Mouse (Mus musculus): Measurements from ENCODE around the gene Rnf103. TPM values are rescaled to one million over a fixed set of nuclear protein-coding genes. Genes with fewer than 3 reads are reported as not detected.
A peak's percentile ranks its signal among the peaks of the same experiment; 100 is the strongest.

The Rnf103 gene
- polyA plus RNA-seq, 1 experiment from 2014 or later, result 12.3 TPM

DNA sequence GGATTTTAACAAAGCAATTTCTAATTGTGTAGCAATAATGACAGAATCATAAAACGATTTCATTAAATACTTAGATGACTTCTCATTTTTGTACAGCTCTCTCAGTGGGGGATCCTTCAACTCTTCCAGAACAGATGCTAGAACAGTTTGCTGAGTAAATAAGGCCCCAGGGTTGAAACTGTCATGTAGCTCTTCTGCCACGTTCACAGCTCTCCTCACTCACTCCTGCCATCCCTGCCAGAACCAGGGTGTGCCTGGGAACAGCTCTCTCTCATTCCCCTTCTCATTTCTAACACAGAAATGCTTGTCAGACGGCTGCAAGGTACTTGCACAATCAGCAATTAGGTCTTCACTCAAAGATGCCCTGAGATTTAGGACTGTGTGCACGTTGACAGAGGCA lies 9.3 kb downstream of the Rnf103 start:
- peaks cover 45% of the 10 kb centered on the region for H3K36me3 ChIP-seq
- no peaks in the 10 kb centered on the region for H3K9me3 ChIP-seq
- WGBS, result 73% methylated on average over 4 of the region's 4 CpGs
- H3K27ac ChIP-seq, result no peak overlapping the region
- H3K27me3 ChIP-seq (ENCODE audit: insufficient read depth, poor library complexity, severe bottlenecking), result no peaks in the 10 kb centered on the region
- no peaks in the 10 kb centered on the region for H3K4me1 ChIP-seq (replicated peaks)
- no peak overlapping the region for H3K4me3 ChIP-seq
- DNase-seq (ENCODE audit: low spot score), result no peak

GRCm38 (mm10) chr6:71503670-71504069 lies 10.0 kb downstream of the Rnf103 start:
- Histone ChIP-seq H3K9me3 (no peaks in the 10 kb centered on the region), H3K4me3 (no peak overlapping the region), H3K4me1 (replicated peaks) (no peaks in the 10 kb centered on the region), H3K27me3 (ENCODE audit: insufficient read depth, poor library complexity, severe bottlenecking) (no peaks in the 10 kb centered on the region), H3K27ac (no peak overlapping the region), H3K36me3 (peaks cover 45% of the 10 kb centered on the region)
- no peak for DNase-seq (ENCODE audit: low spot score)

- no peak for DNase-seq (ENCODE audit: low spot score)
- Histone ChIP-seq H3K4me1 (replicated peaks) (no peaks in the 10 kb centered on the region), H3K9me3 (no peaks in the 10 kb centered on the region), H3K27me3 (ENCODE audit: insufficient read depth, poor library complexity, severe bottlenecking) (no peaks in the 10 kb centered on the region), H3K27ac (no peak overlapping the region), H3K4me3 (no peak overlapping the region), H3K36me3 (peaks cover 47% of the 10 kb centered on the region)
- WGBS, result 90% methylated on average over 4 of the region's 4 CpGs
Measured at GRCm38 (mm10) chr6:71504091-71504490, 10.4 kb downstream of the Rnf103 start.

- no peak overlapping the region for H3K27ac ChIP-seq
- H3K36me3 ChIP-seq, result peaks cover 48% of the 10 kb centered on the region
- WGBS, result 89% methylated on average over 2 of the region's 2 CpGs
Measured at GRCm38 (mm10) chr6:71505671-71506070, 12.0 kb downstream of the Rnf103 start.

GRCm38 (mm10) chr6:71519476-71519875 lies 25.8 kb downstream of the Rnf103 start:
- DNase-seq (ENCODE audit: low spot score), result no peak
- Histone ChIP-seq H3K27me3 (ENCODE audit: insufficient read depth, poor library complexity, severe bottlenecking) (no peaks in the 10 kb centered on the region), H3K9me3 (no peaks in the 10 kb centered on the region), H3K4me1 (replicated peaks) (no peaks in the 10 kb centered on the region), H3K36me3 (no peaks in the 10 kb centered on the region), H3K27ac (no peak overlapping the region), H3K4me3 (no peak overlapping the region)
- 90% methylated on average over 4 of the region's 4 CpGs for WGBS

More at GRCm38 (mm10) chr6:71505671-71506070, 12.0 kb downstream of the Rnf103 start:
- H3K27me3 ChIP-seq (ENCODE audit: insufficient read depth, poor library complexity, severe bottlenecking), result no peaks in the 10 kb centered on the region
- H3K4me3 ChIP-seq, result no peak overlapping the region
- no peak for DNase-seq (ENCODE audit: low spot score)
- no peaks in the 10 kb centered on the region for H3K4me1 ChIP-seq (replicated peaks)
- no peaks in the 10 kb centered on the region for H3K9me3 ChIP-seq

DNA sequence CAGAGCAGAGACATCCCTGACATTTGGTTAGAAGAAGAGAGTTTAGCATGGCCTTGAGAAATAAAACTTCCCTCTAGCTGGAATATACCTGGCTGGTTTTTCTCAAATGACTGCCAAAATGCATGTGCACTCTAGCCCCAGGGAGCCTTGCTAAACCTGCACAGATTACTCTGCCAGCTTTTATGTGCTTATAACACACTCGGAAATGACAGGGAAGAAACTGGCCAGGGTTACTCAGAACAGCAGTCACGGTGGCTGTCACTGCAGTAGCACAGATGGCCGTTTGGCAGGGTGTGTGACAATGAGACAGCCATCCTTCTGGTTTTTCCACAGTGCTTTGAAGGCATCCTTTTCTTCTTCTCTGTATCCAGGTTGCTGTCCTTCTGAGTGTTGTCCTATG lies 31.9 kb downstream of the Rnf103 start:
- 65% methylated on average over 3 of the region's 3 CpGs for WGBS
- Histone ChIP-seq H3K27ac (no peak overlapping the region), H3K9me3 (no peaks in the 10 kb centered on the region), H3K36me3 (no peaks in the 10 kb centered on the region), H3K4me1 (replicated peaks) (no peaks in the 10 kb centered on the region), H3K27me3 (ENCODE audit: insufficient read depth, poor library complexity, severe bottlenecking) (no peaks in the 10 kb centered on the region), H3K4me3 (no peak overlapping the region)
- no peak for DNase-seq (ENCODE audit: low spot score)

GRCm38 (mm10) chr6:71527056-71527455 lies 33.4 kb downstream of the Rnf103 start:
- 88% methylated on average over 10 of the region's 10 CpGs for WGBS
- no peaks in the 10 kb centered on the region for H3K9me3 ChIP-seq
- no peaks in the 10 kb centered on the region for H3K4me1 ChIP-seq (replicated peaks)
- H3K4me3 ChIP-seq, result no peak overlapping the region
- no peak for DNase-seq (ENCODE audit: low spot score)
- no peaks in the 10 kb centered on the region for H3K36me3 ChIP-seq
- no peaks in the 10 kb centered on the region for H3K27me3 ChIP-seq (ENCODE audit: insufficient read depth, poor library complexity, severe bottlenecking)
- H3K27ac ChIP-seq, result no peak overlapping the region

- no peaks in the 10 kb centered on the region for H3K9me3 ChIP-seq
- no peaks in the 10 kb centered on the region for H3K27me3 ChIP-seq (ENCODE audit: insufficient read depth, poor library complexity, severe bottlenecking)
- no peak overlapping the region for H3K27ac ChIP-seq
- no peak overlapping the region for H3K4me3 ChIP-seq
- H3K4me1 ChIP-seq (replicated peaks), result no peaks in the 10 kb centered on the region
- no peak for DNase-seq (ENCODE audit: low spot score)
- 86% methylated on average over 9 of the region's 9 CpGs for WGBS
- H3K36me3 ChIP-seq, result no peaks in the 10 kb centered on the region
Measured at GRCm38 (mm10) chr6:71527826-71528225, 34.1 kb downstream of the Rnf103 start.

DNA sequence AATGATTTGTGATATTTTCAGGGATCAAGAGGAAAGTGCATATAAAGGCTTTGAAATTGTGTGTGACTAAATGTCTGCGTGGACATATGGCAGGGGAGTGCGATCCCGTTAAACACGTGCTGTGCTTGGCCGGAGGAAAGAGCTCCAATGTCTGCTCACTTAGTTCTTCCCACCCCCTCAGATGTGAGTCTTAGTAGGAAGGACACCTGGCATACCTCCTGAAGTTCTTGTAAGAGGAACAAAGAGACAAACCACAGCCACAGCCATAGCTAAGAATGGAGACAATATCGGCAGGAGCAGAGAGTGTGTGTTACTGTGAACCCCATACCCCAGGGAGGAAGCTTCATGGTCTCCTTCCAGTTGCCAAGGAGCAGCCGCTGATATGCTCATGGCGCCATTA lies 36.5 kb downstream of the Rnf103 start:
- no peaks in the 10 kb centered on the region for H3K4me1 ChIP-seq (replicated peaks)
- H3K27me3 ChIP-seq (ENCODE audit: insufficient read depth, poor library complexity, severe bottlenecking), result no peaks in the 10 kb centered on the region
- 87% methylated on average over 8 of the region's 8 CpGs for WGBS
- no peak overlapping the region for H3K27ac ChIP-seq
- no peaks in the 10 kb centered on the region for H3K36me3 ChIP-seq
- no peak for DNase-seq (ENCODE audit: low spot score)
- H3K9me3 ChIP-seq, result no peaks in the 10 kb centered on the region
- no peak overlapping the region for H3K4me3 ChIP-seq

- H3K27ac ChIP-seq, result no peak overlapping the region
- no peak for DNase-seq (ENCODE audit: low spot score)
- no peaks in the 10 kb centered on the region for H3K4me1 ChIP-seq (replicated peaks)
- no peaks in the 10 kb centered on the region for H3K36me3 ChIP-seq
- no peaks in the 10 kb centered on the region for H3K9me3 ChIP-seq
- no peaks in the 10 kb centered on the region for H3K27me3 ChIP-seq (ENCODE audit: insufficient read depth, poor library complexity, severe bottlenecking)
- no peak overlapping the region for H3K4me3 ChIP-seq
Measured at GRCm38 (mm10) chr6:71537286-71537685, 43.6 kb downstream of the Rnf103 start.

- H3K9me3 ChIP-seq, result no peaks in the 10 kb centered on the region
- under 1% methylated on average over 59 of the region's 59 CpGs for WGBS
- H3K4me1 ChIP-seq (replicated peaks), result peaks cover 10% of the 10 kb centered on the region
- 0 out of 2 replicates have a peak, but pooled peaks cover 4% of the 10 kb centered on the region for H3K36me3 ChIP-seq
- H3K27ac ChIP-seq, result peak within 1 kb of the TSS; percentile 100
- no peaks in the 10 kb centered on the region for H3K27me3 ChIP-seq (ENCODE audit: insufficient read depth, poor library complexity, severe bottlenecking)
- DNase-seq (ENCODE audit: low spot score), result peak; percentile 95
- peak within 1 kb of the TSS; percentile 85 for H3K4me3 ChIP-seq
Measured at GRCm38 (mm10) chr6:71543686-71544499, 50.2 kb downstream of the Rnf103 start, which contains the start of gene Chmp3. Chmp3 (plus strand) TSS chr6:71543797.

DNA sequence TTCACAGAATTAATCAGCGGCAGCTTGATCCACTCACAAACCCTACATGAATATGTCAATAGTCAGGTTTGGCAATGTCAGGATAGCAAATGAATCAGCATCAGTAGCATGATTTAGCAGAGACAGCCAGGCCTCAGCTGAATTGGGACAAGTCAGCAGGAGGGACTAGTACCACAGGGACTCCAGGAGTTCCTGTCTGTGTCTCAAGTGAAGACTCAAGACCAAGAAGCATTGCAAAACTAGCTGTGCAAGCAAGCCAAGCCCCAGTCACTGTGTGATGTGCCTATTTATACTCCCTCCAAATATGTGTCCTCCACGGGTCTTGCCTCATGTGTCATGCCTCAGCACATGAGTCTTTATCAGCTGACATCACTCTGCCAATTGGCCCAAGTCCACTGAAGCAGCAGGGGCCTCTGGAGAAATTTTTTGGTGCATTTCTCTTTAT lies 61.8 kb downstream of the Rnf103 start:
- Histone ChIP-seq H3K4me1 (replicated peaks) (no peaks in the 10 kb centered on the region), H3K9me3 (no peaks in the 10 kb centered on the region), H3K27ac (no peak overlapping the region), H3K36me3 (peaks cover 13% of the 10 kb centered on the region), H3K4me3 (no peak overlapping the region), H3K27me3 (ENCODE audit: insufficient read depth, poor library complexity, severe bottlenecking) (no peaks in the 10 kb centered on the region)
- no peak for DNase-seq (ENCODE audit: low spot score)
- WGBS, result 92% methylated on average over 2 of the region's 2 CpGs

GRCm38 (mm10) chr6:71556826-71557225 lies 63.1 kb downstream of the Rnf103 start:
- no peaks in the 10 kb centered on the region for H3K27me3 ChIP-seq (ENCODE audit: insufficient read depth, poor library complexity, severe bottlenecking)
- H3K36me3 ChIP-seq, result peaks cover 24% of the 10 kb centered on the region
- H3K4me3 ChIP-seq, result no peak overlapping the region
- no peaks in the 10 kb centered on the region for H3K4me1 ChIP-seq (replicated peaks)
- H3K27ac ChIP-seq, result no peak overlapping the region
- 94% methylated on average over 2 of the region's 2 CpGs for WGBS
- DNase-seq (ENCODE audit: low spot score), result no peak
- H3K9me3 ChIP-seq, result no peaks in the 10 kb centered on the region

All from hindbrain, embryonic 10.5 days (tissue).